In the genomic region with DNA sequence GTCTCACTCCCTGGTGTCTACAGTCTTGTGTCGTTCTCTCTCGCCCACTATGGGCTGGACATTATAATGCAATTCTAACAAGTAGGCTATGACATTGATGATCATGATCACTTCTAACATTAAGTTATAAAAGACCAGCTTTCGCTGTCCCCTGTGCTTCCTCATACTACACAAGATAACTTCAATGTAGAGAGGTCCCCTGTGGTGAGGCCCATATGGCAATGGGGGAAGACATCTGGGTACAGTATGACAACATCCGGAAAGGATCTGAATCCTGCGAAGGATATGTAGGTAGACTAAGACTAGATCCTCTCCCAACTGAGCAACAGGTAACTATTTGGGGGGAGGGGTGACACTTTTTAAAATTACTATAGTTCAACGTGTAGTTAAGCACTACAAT, we compare ENCODE assay signal across 16 mouse cellular contexts.
"Had no signal": no experiment of that assay in that cellular context is flagged by ENCODE, and none has a peak within 500 bp of the region (broad histone marks: within the 10 kb centered on the region; RNA-seq: fewer than 3 reads in every experiment).

No protein-coding gene starts in this region.

- H3K4me3 ChIP-seq: neural tube, embryonic 13.5 days; neural tube, embryonic 15.5 days; stomach, embryonic 15.5 days had no signal

- H3K27me3 ChIP-seq: neural tube, embryonic 13.5 days; neural tube, embryonic 15.5 days; stomach, embryonic 15.5 days had no signal

- H3K27ac ChIP-seq: neural tube, embryonic 13.5 days; neural tube, embryonic 15.5 days; stomach, embryonic 15.5 days; stomach, postnatal 0 days had no signal

- H3K4me1 ChIP-seq: neural tube, embryonic 15.5 days; stomach, embryonic 15.5 days had no signal

- DNase-seq: retina, postnatal 1 day; right cerebral cortex, adult 18-20 months; right cerebral cortex, postnatal 14 days; right cerebral cortex, postnatal 25 days; right cerebral cortex, postnatal 4 days; spleen, adult 18-20 months; thymus, adult 18-20 months; thymus, adult 2 months; thymus, postnatal 14 days; thymus, postnatal 25 days; thymus, postnatal 36 days; thymus, postnatal 4 days had no signal
